Mouse (Mus musculus) brain, embryonic 14.5 days (tissue): ENCODE measurements around the gene Abtb1.

Source experiments
- CTCF ChIP-seq: fragments of 200-500 bp; IDR thresholded peaks from 2 replicates; pipeline ENCODE4 v1.5.1; 2012; ENCODE audit warnings: inconsistent platforms, mild to moderate bottlenecking, moderate library complexity, borderline replicate concordance; ENCODE audit not compliant: insufficient read depth, insufficient read length; ENCODE audit errors: extremely low read depth
- POLR2A ChIP-seq: fragments of 200-500 bp; IDR thresholded peaks from 2 replicates; pipeline ENCODE4 v1.6.1; 2012; ENCODE audit warnings: mild to moderate bottlenecking, inconsistent platforms, borderline replicate concordance; ENCODE audit not compliant: poor library complexity, insufficient read depth, insufficient read length, severe bottlenecking; ENCODE audit errors: extremely low read depth

DNA sequence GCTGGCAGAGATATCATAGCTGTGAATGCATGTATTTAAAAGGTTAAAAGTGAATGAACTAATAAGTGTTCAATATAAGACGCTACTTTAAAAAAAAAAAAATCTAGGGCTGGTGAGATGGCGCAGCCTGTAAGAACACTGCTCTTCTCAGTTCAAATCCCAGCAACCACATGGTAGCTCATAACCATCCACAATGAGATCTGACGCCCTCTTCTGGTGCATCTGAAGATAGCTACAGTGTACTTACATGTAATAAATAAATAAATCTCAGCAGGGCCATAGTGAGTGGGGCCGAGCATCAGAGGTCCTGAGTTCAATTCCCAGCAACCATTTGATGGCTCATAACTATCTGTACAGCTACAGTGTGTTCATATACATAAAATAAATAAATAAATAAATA lies 37.7 kb upstream of the Abtb1 start:
- TF ChIP-seq POLR2A (no peak), CTCF (no peak)
